ENCODE assay signal across 11 mouse cellular contexts in genomic region chr10:120686123-120686522, GRCm38 (mm10).
DNase-seq lines count a peak whose midpoint lies in the region; ATAC-seq and TF ChIP-seq lines count a peak whose summit lies in the region.
"Had no signal": no experiment of that assay in that cellular context is flagged by ENCODE, and none has a peak within 500 bp of the region (broad histone marks: within the 10 kb centered on the region; RNA-seq: fewer than 3 reads in every experiment).

No protein-coding gene starts in this region.

- H3K36me3 ChIP-seq in hindbrain, embryonic 10.5 days, result no peaks in the 10 kb centered on the region
- H3K36me3 ChIP-seq in hindbrain, embryonic 11.5 days (ENCODE audit: control insufficient read depth, insufficient read depth, low read length), result no peaks in the 10 kb centered on the region
- peaks cover 0 to 18% of the 10 kb centered on the region in 2 experiments; a peak in 2 of 4 replicates for H3K36me3 ChIP-seq in MEL (ENCODE audit: control insufficient read depth in 1 of 2, insufficient read depth in 2 of 2, low read length in 2 of 2)
- H3K36me3 ChIP-seq in forebrain, embryonic 10.5 days (replicated peaks), result no peaks in the 10 kb centered on the region

- TF ChIP-seq CTCF in MEL (IDR thresholded peaks at IDR 0.05 in 2 of 3, conservative IDR thresholded peaks at IDR 0.05 in 1 of 3; ENCODE audit: control insufficient read depth in 1 of 3, insufficient read depth in 1 of 3, low read depth in 2 of 3, low read length in 3 of 3, poor library complexity in 1 of 3, severe bottlenecking in 1 of 3), result no peak

- H3K4me1 ChIP-seq in hindbrain, embryonic 10.5 days (replicated peaks), result peaks cover 13% of the 10 kb centered on the region; the same call in 1 of the 2 replicates
- H3K4me1 ChIP-seq in hindbrain, embryonic 11.5 days (replicated peaks; ENCODE audit: control insufficient read depth, insufficient read depth, low read length), result no peaks in the 10 kb centered on the region
- peaks cover 13 to 17% of the 10 kb centered on the region in 2 experiments for H3K4me1 ChIP-seq in MEL (ENCODE audit: control insufficient read depth in 1 of 2, insufficient read depth in 2 of 2, low read length in 2 of 2)
- no peaks in the 10 kb centered on the region; the same call in 1 of the 2 replicates for H3K4me1 ChIP-seq in forebrain, embryonic 10.5 days

- no peak overlapping the region for H3K9ac ChIP-seq in hindbrain, embryonic 11.5 days (ENCODE audit: low read depth, low read length)
- peak overlapping the region; percentile 38 for H3K9ac ChIP-seq in MEL (ENCODE audit: control insufficient read depth, low read depth, low read length, poor library complexity, severe bottlenecking)

- H3K9me3 ChIP-seq in hindbrain, embryonic 10.5 days, result no peaks in the 10 kb centered on the region
- no peaks in the 10 kb centered on the region for H3K9me3 ChIP-seq in hindbrain, embryonic 11.5 days (ENCODE audit: control insufficient read depth, low read length)
- no peaks in the 10 kb centered on the region for H3K9me3 ChIP-seq in MEL (replicated peaks; ENCODE audit: insufficient read depth, low read length)
- no peaks in the 10 kb centered on the region for H3K9me3 ChIP-seq in forebrain, embryonic 10.5 days

- ATAC-seq in hindbrain, embryonic 11.5 days (ENCODE audit: low FRiP score), result no peak
- peak; percentile 97 for ATAC-seq in hematopoietic stem cell, adult 5-6 weeks (replicated peaks in 1 of 2; ENCODE audit: insufficient read depth in 1 of 2, low FRiP score in 2 of 2, low TSS enrichment in 1 of 2, low read depth in 1 of 2, poor library complexity in 2 of 2, severe bottlenecking in 2 of 2)

- no peak overlapping the region for H3K4me2 ChIP-seq in hindbrain, embryonic 11.5 days (replicated peaks; ENCODE audit: low read depth, low read length)

- 64% methylated on average over 10 of the region's 10 CpGs for WGBS in hindbrain, embryonic 10.5 days
- WGBS in hindbrain, embryonic 11.5 days, result 41% methylated on average over 10 of the region's 10 CpGs
- WGBS in forebrain, embryonic 10.5 days, result 87% methylated on average over 10 of the region's 10 CpGs

- no peaks in the 10 kb centered on the region for H3K27me3 ChIP-seq in hindbrain, embryonic 10.5 days (ENCODE audit: insufficient read depth, poor library complexity, severe bottlenecking)
- no peaks in the 10 kb centered on the region for H3K27me3 ChIP-seq in hindbrain, embryonic 11.5 days (ENCODE audit: control insufficient read depth, insufficient read depth, low read length)
- H3K27me3 ChIP-seq in MEL (ENCODE audit: control insufficient read depth in 1 of 2, insufficient read depth in 2 of 2, low read length in 2 of 2), result no peaks in the 10 kb centered on the region
- no peaks in the 10 kb centered on the region for H3K27me3 ChIP-seq in forebrain, embryonic 10.5 days (ENCODE audit: poor library complexity, severe bottlenecking)

- no peak overlapping the region for H3K4me3 ChIP-seq in hindbrain, embryonic 10.5 days
- H3K4me3 ChIP-seq in hindbrain, embryonic 11.5 days (ENCODE audit: low read depth, low read length), result no peak overlapping the region
- no peak overlapping the region; a peak in 1 of 4 replicates for H3K4me3 ChIP-seq in MEL (ENCODE audit: control insufficient read depth in 1 of 2, insufficient read depth in 1 of 2, low read depth in 2 of 2, low read length in 2 of 2)
- H3K4me3 ChIP-seq in forebrain, embryonic 10.5 days, result no peak overlapping the region
- H3K4me3 ChIP-seq: layer of hippocampus, adult 2 months had no signal

- no peak for TF ChIP-seq RAD21 in MEL (IDR thresholded peaks at IDR 0.05; ENCODE audit: low read depth, low read length)

- H3K27ac ChIP-seq in hindbrain, embryonic 10.5 days, result peak overlapping the region; percentile 29; the same call in 1 of the 2 replicates
- no peak overlapping the region for H3K27ac ChIP-seq in hindbrain, embryonic 11.5 days (ENCODE audit: low read depth, low read length)
- peak overlapping the region; percentile 82 for H3K27ac ChIP-seq in MEL (ENCODE audit: control insufficient read depth, low read depth, low read length)
- H3K27ac ChIP-seq in forebrain, embryonic 10.5 days, result no peak overlapping the region
- H3K27ac ChIP-seq: layer of hippocampus, adult 2 months had no signal

- DNase-seq in hindbrain, embryonic 10.5 days (ENCODE audit: low spot score), result no peak
- no peak for DNase-seq in hindbrain, embryonic 11.5 days (ENCODE audit: low spot score)
- peak; percentile 91 for DNase-seq in MEL (ENCODE audit: low read depth, low spot score)
- peak; percentile 18 to 48 for DNase-seq in lung, postnatal 4 days
- DNase-seq in spleen, adult 12 weeks (ENCODE audit: low spot score), result no peak
- DNase-seq in forebrain, embryonic 10.5 days (ENCODE audit: extremely low spot score, low spot score), result no peak
- no peak for DNase-seq in cerebellum, postnatal 10 days
- DNase-seq: adrenal gland, postnatal 10 days; midbrain, embryonic 14.5 days had no signal

- peak in 1 of 2 experiments; percentile 43; a peak in 1 of 4 replicates for TF ChIP-seq POLR2A in MEL (IDR thresholded peaks at IDR 0.05; ENCODE audit: control insufficient read depth in 1 of 2, insufficient read depth in 1 of 2, low read depth in 1 of 2, low read length in 2 of 2, poor library complexity in 1 of 2)

- peak; percentile 95 to 98 for TF ChIP-seq EP300 in MEL (IDR thresholded peaks at IDR 0.05; ENCODE audit: low read depth in 1 of 2, low read length in 2 of 2)

- no peaks in the 10 kb centered on the region for H3K79me2 ChIP-seq in MEL (ENCODE audit: control insufficient read depth, insufficient read depth, low read length, poor library complexity)

TF ChIP-seq in MEL, 35 proteins besides CTCF, POLR2A, EP300 and RAD21:
- TF ChIP-seq MYC (IDR thresholded peaks at IDR 0.05; ENCODE audit: low read depth, low read length) (peak; percentile 47; the same call in 1 of the 2 replicates), ZKSCAN1 (IDR thresholded peaks at IDR 0.05; ENCODE audit: low read depth, low read length) (no peak), MAZ (IDR thresholded peaks at IDR 0.05; ENCODE audit: low read depth, low read length) (no peak), SIN3A (IDR thresholded peaks at IDR 0.05; ENCODE audit: low read length) (peak; percentile 55; the same call in 1 of the 2 replicates), MAX (IDR thresholded peaks at IDR 0.05; ENCODE audit: low read length) (peak; percentile 70; the same call in 1 of the 2 replicates), BHLHE40 (IDR thresholded peaks at IDR 0.05; ENCODE audit: borderline replicate concordance, low read depth, low read length) (peak; percentile 48; the same call in 1 of the 2 replicates), JUND (IDR thresholded peaks at IDR 0.05; ENCODE audit: low read depth, low read length) (no peak), NRF1 (IDR thresholded peaks at IDR 0.05; ENCODE audit: insufficient read depth, low read depth, low read length, poor library complexity, severe bottlenecking) (no peak), KAT2A (conservative IDR thresholded peaks at IDR 0.05; ENCODE audit: low read depth, low read length) (no peak), TCF12 (IDR thresholded peaks at IDR 0.05; ENCODE audit: low read depth, low read length) (peak; percentile 87), MYB (IDR thresholded peaks at IDR 0.05; ENCODE audit: low read depth, low read length) (peak; percentile 96), RCOR1 (IDR thresholded peaks at IDR 0.05; ENCODE audit: low read depth, low read length) (peak; percentile 30; the same call in 1 of the 2 replicates), MEF2A (IDR thresholded peaks at IDR 0.05; ENCODE audit: extremely low read depth, insufficient replicate concordance, low read depth, low read length, poor library complexity, severe bottlenecking) (no peak), MXI1 (IDR thresholded peaks at IDR 0.05; ENCODE audit: low read depth, low read length) (no peak), SMC3 (IDR thresholded peaks at IDR 0.05; ENCODE audit: low read depth, low read length) (no peak), GABPA (IDR thresholded peaks at IDR 0.05; ENCODE audit: low read depth, low read length) (0 out of 2 replicates have a peak, but pooled peaks have one; percentile 9), GATA1 (IDR thresholded peaks at IDR 0.05; ENCODE audit: low read depth, low read length) (peak; percentile 89), USF2 (IDR thresholded peaks at IDR 0.05; ENCODE audit: borderline replicate concordance in 1 of 2, insufficient read depth in 1 of 2, low read depth in 1 of 2, low read length in 2 of 2) (no peak), ZNF384 (IDR thresholded peaks at IDR 0.05; ENCODE audit: low read depth, low read length) (no peak), CHD2 (IDR thresholded peaks at IDR 0.05; ENCODE audit: low read length) (no peak), TBP (IDR thresholded peaks at IDR 0.05; ENCODE audit: low read depth, low read length) (peak; percentile 41; the same call in 1 of the 2 replicates), MAFK (IDR thresholded peaks at IDR 0.05; ENCODE audit: borderline replicate concordance, low read depth, low read length) (no peak), NELFE (IDR thresholded peaks at IDR 0.05; ENCODE audit: low read depth, low read length) (0 out of 2 replicates have a peak, but pooled peaks have one; percentile 29), CHD1 (IDR thresholded peaks at IDR 0.05; ENCODE audit: low read depth, low read length) (no peak), TAL1 (IDR thresholded peaks at IDR 0.05; ENCODE audit: low read length) (peak; percentile 71), ZMIZ1 (IDR thresholded peaks at IDR 0.05; ENCODE audit: low read depth, low read length) (no peak), ETS1 (IDR thresholded peaks at IDR 0.05; ENCODE audit: low read depth, low read length) (peak; percentile 83), E2F4 (IDR thresholded peaks at IDR 0.05; ENCODE audit: borderline replicate concordance, low read depth, low read length) (no peak), ELF1 (IDR thresholded peaks at IDR 0.05; ENCODE audit: low read depth, low read length) (0 out of 2 replicates have a peak, but pooled peaks have one; percentile 18), HCFC1 (IDR thresholded peaks at IDR 0.05; ENCODE audit: low read depth, low read length) (0 out of 2 replicates have a peak, but pooled peaks have one; percentile 22)

Comparison
In these comparisons a context has a peak if more than half of its experiments do, and no peak if none do; other contexts are left out.
1. H3K27ac ChIP-seq: peak in hindbrain, embryonic 10.5 days (single experiment) and MEL (single experiment); none in hindbrain, embryonic 11.5 days (single experiment) and forebrain, embryonic 10.5 days (single experiment).
2. DNase-seq: peak in MEL (single experiment) and lung, postnatal 4 days (2 of 2); none in hindbrain, embryonic 10.5 days (single experiment), hindbrain, embryonic 11.5 days (single experiment), spleen, adult 12 weeks (single experiment), forebrain, embryonic 10.5 days (single experiment) and cerebellum, postnatal 10 days (0 of 2).